Mouse (Mus musculus): ENCODE results near the gene Gm13040. TPM values are rescaled to one million over a fixed set of nuclear protein-coding genes. Genes with fewer than 3 reads are reported as not detected.
"Not testable (repeated sequence)": the region's sequence is repeated elsewhere in the genome, so short reads cannot be mapped to it uniquely, and the experiment has no call there.

Gm13040 gene
- not detected in 2 replicates for polyA plus RNA-seq (2016; fragmentation: Nextera tagmentation; extraction: Ambion mirVana)

GRCm38 (mm10) chr4:143535654-143536053 is at the start of gene Gm13040:
Gene Gm13040, plus strand, starts transcription at chr4:143535954.
- not testable (repeated sequence) for DNase-seq (ENCODE audit: low spot score); H3K36me3 ChIP-seq; H3K4me1 ChIP-seq; H3K9me3 ChIP-seq; H3K4me3 ChIP-seq; H3K27me3 ChIP-seq (ENCODE audit: insufficient read depth, poor library complexity, severe bottlenecking); H3K27ac ChIP-seq
- no CpG with 5 or more reads among the region's 3 CpGs for WGBS

DNA sequence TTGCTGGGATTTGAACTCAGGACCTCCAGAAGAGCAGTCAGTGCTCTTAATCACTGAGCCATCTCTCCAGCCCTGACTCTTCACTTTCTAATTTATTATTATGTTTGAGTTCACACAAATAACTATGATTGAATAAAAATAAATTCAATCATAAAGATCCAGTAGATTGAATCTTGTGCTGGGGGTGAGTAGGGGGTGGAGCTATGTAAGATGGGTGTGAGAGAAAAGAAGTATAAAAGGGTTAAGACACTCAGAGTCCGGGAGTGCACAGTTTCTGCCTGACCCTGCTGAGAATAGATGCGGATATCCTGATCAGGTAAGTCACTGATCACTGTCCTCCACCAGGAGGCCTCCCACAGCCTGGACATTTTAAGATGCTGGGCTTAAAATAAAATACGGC is 24.7 kb upstream of the Gm13040 start, which contains the start of gene Gm13043:
TSS of gene Gm13043 (plus strand) at position 301 of the 400 bp plus-strand sequence.
- no peaks in the 10 kb centered on the region for H3K9me3 ChIP-seq
- 77% methylated on average over 3 of the region's 3 CpGs for WGBS
- no peak within 1 kb of the TSS for H3K27ac ChIP-seq
- no peak within 1 kb of the TSS for H3K4me3 ChIP-seq
- no peaks in the 10 kb centered on the region for H3K27me3 ChIP-seq (ENCODE audit: insufficient read depth, poor library complexity, severe bottlenecking)
- H3K36me3 ChIP-seq: no peaks in the 10 kb centered on the region
- DNase-seq (ENCODE audit: low spot score): no peak
- H3K4me1 ChIP-seq: no peaks in the 10 kb centered on the region

DNA sequence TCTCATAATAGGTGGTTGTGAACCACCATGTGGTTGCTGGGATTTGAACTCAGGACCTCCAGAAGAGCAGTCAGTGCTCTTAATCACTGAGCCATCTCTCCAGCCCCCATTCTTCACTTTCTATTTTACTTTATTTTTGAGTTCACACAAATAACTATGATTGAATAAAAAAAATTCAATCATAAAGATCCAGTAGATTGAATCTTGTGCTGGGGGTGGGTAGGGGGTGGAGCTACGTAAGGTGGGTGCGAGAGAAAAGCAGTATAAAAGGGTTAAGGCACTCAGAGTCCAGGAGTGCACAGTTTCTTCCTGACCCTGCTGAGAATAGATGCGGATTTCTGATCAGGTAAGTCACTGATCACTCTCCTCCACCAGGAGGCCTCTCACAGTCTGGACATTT is 15.6 kb downstream of the Gm13040 start, which contains the start of the genes BC080695 and Gm13057:
TSS of gene BC080695 (plus strand) at position 301 of the 400 bp plus-strand sequence.
TSS of gene Gm13057 (plus strand) at position 310 of the 400 bp plus-strand sequence.
- not testable (repeated sequence) for DNase-seq (ENCODE audit: low spot score); H3K4me1 ChIP-seq; H3K4me3 ChIP-seq; H3K36me3 ChIP-seq; H3K27me3 ChIP-seq (ENCODE audit: insufficient read depth, poor library complexity, severe bottlenecking); H3K27ac ChIP-seq; H3K9me3 ChIP-seq
- no CpG with 5 or more reads among the region's 3 CpGs for WGBS

Other genes starting within 250 kb of the Gm13040 start
- gene Pdpn, start 236.4 kb upstream of the Gm13040 start, polyA plus RNA-seq (2016; fragmentation: Nextera tagmentation; extraction: Ambion mirVana): 22.8 and 29.8 TPM in 2 replicates
- 0.14 TPM in 1 of 2 replicates, not detected in the other for gene Lrrc38, start 186.2 kb upstream of the Gm13040 start, polyA plus RNA-seq (2016; fragmentation: Nextera tagmentation; extraction: Ambion mirVana)
- not detected in 2 replicates for gene Pramel1, start 141.5 kb upstream of the Gm13040 start, polyA plus RNA-seq (2016; fragmentation: Nextera tagmentation; extraction: Ambion mirVana)
- gene Pramef8, start 123.5 kb upstream of the Gm13040 start, polyA plus RNA-seq (2016; fragmentation: Nextera tagmentation; extraction: Ambion mirVana): 14.8 and 16.8 TPM in 2 replicates
- gene Oog4, start 85.6 kb upstream of the Gm13040 start, polyA plus RNA-seq (2016; fragmentation: Nextera tagmentation; extraction: Ambion mirVana): not detected in 2 replicates
- gene Gm13043, start 24.6 kb upstream of the Gm13040 start, polyA plus RNA-seq (2016; fragmentation: Nextera tagmentation; extraction: Ambion mirVana): not detected in 2 replicates
- gene BC080695, start 15.7 kb downstream of the Gm13040 start, polyA plus RNA-seq (2016; fragmentation: Nextera tagmentation; extraction: Ambion mirVana): not detected in 2 replicates
- not detected in 2 replicates for gene Gm13057, start 15.8 kb downstream of the Gm13040 start, polyA plus RNA-seq (2016; fragmentation: Nextera tagmentation; extraction: Ambion mirVana)
- gene Gm13083, start 79.0 kb downstream of the Gm13040 start, polyA plus RNA-seq (2016; fragmentation: Nextera tagmentation; extraction: Ambion mirVana): not detected in 2 replicates
- gene Gm13088, start 121.3 kb downstream of the Gm13040 start, polyA plus RNA-seq (2016; fragmentation: Nextera tagmentation; extraction: Ambion mirVana): not detected in 2 replicates
- gene Gm13089, start 166.8 kb downstream of the Gm13040 start, polyA plus RNA-seq (2016; fragmentation: Nextera tagmentation; extraction: Ambion mirVana): not detected in 2 replicates
- gene Gm13078, start 183.5 kb downstream of the Gm13040 start, polyA plus RNA-seq (2016; fragmentation: Nextera tagmentation; extraction: Ambion mirVana): not detected in 2 replicates

Data from heart, embryonic 10.5 days (tissue).